Mouse (Mus musculus) hindbrain, embryonic 11.5 days (tissue): ENCODE data around the gene Xrcc5. TPM values are rescaled to one million over a fixed set of nuclear protein-coding genes. Genes with fewer than 3 reads are reported as not detected.
A peak's percentile ranks its signal among the peaks of the same experiment; 100 is the strongest.

Experiments used
- ATAC-seq: fragments of 200-750 bp; cut with Nextera tagmentation; 2 replicates; pipeline ENCODE4 v1.8.0; 2017; ENCODE audit warnings: mild to moderate bottlenecking, moderate TSS enrichment, moderate library complexity; ENCODE audit not compliant: low FRiP score
- DNase-seq: peaks from one replicate; pipeline ENCODE4 v3.0.0-alpha.2; 2015; ENCODE audit warnings: low spot score
- H3K27ac ChIP-seq: fragments of 300-500 bp; sonication (generic); 2 replicates; pipeline ENCODE4 v1.5.1; 2014; ENCODE audit warnings: mild to moderate bottlenecking, low read depth, low read length
- H3K27me3 ChIP-seq: fragments of 300-500 bp; sonication (generic); 2 replicates; pipeline ENCODE4 v1.6.1; 2014; ENCODE audit warnings: mild to moderate bottlenecking, low read length, moderate library complexity, mixed read lengths; ENCODE audit not compliant: control insufficient read depth, insufficient read depth
- H3K36me3 ChIP-seq: fragments of 300-500 bp; sonication (generic); 2 replicates; pipeline ENCODE4 v1.6.1; 2014; ENCODE audit warnings: mild to moderate bottlenecking, low read length, moderate library complexity, mixed read lengths; ENCODE audit not compliant: control insufficient read depth, insufficient read depth
- H3K4me1 ChIP-seq: fragments of 300-500 bp; sonication (generic); replicated peaks from 2 replicates; pipeline ENCODE4 v1.6.1; 2014; ENCODE audit warnings: low read length, mixed read lengths; ENCODE audit not compliant: control insufficient read depth, insufficient read depth
- H3K4me2 ChIP-seq: fragments of 300-500 bp; sonication (generic); replicated peaks from 2 replicates; pipeline ENCODE4 v1.6.1; 2014; ENCODE audit warnings: mild to moderate bottlenecking, low read depth, low read length
- H3K4me3 ChIP-seq: fragments of 300-500 bp; sonication (generic); 2 replicates; pipeline ENCODE4 v1.5.1; 2014; ENCODE audit warnings: low read depth, low read length
- H3K9ac ChIP-seq: fragments of 300-500 bp; sonication (generic); 2 replicates; pipeline ENCODE4 v1.6.1; 2014; ENCODE audit warnings: low read depth, low read length
- H3K9me3 ChIP-seq: fragments of 300-500 bp; sonication (generic); 2 replicates; pipeline ENCODE4 v1.6.1; 2016; ENCODE audit warnings: low read length; ENCODE audit not compliant: control insufficient read depth
- WGBS: fragments of 180-500 bp; shearing (Covaris S2); extraction: QIAGEN DNeasy Blood & Tissue Kit; methylation state at CpG from one replicate; pipeline ENCODE4 v1.1.7; 2014; 5-methylcytosine and 5-hydroxymethylcytosine counted together
- polyA plus RNA-seq: library from polyadenylated mRNA; unstranded; fragments of >200 nt; fragmentation: Nextera tagmentation; extraction: Ambion mirVana; gene quantifications from 2 replicates; pipeline ENCODE4 v1.2.1, GENCODE M21; 2014

The Xrcc5 gene
- polyA plus RNA-seq, 1 experiment from 2014 or later = 53.2 TPM

GRCm38 (mm10) chr1:72288527-72289150 is 18.6 kb upstream of the Xrcc5 start:
- H3K4me3 ChIP-seq = no peak overlapping the region
- WGBS = 83% methylated on average over 4 of the region's 4 CpGs
- ATAC-seq (no peak), DNase-seq (no peak)
- H3K9me3 ChIP-seq = no peaks in the 10 kb centered on the region
- H3K9ac ChIP-seq = no peak overlapping the region
- no peak overlapping the region for H3K27ac ChIP-seq
- no peaks in the 10 kb centered on the region; the same call in 1 of the 2 replicates for H3K4me1 ChIP-seq
- no peaks in the 10 kb centered on the region for H3K27me3 ChIP-seq
- no peak overlapping the region for H3K4me2 ChIP-seq
- no peaks in the 10 kb centered on the region for H3K36me3 ChIP-seq

GRCm38 (mm10) chr1:72290896-72291295 is 16.3 kb upstream of the Xrcc5 start:
- Histone ChIP-seq H3K4me3 (no peak overlapping the region), H3K36me3 (no peaks in the 10 kb centered on the region), H3K4me1 (no peaks in the 10 kb centered on the region), H3K27ac (no peak overlapping the region), H3K9me3 (no peaks in the 10 kb centered on the region), H3K4me2 (no peak overlapping the region), H3K9ac (no peak overlapping the region), H3K27me3 (no peaks in the 10 kb centered on the region)
- WGBS = 94% methylated on average over 4 of the region's 4 CpGs
- DNase-seq (no peak), ATAC-seq (no peak)

GRCm38 (mm10) chr1:72291421-72291820 is 15.8 kb upstream of the Xrcc5 start:
- H3K27ac ChIP-seq = no peak overlapping the region
- no peaks in the 10 kb centered on the region for H3K9me3 ChIP-seq
- no peak overlapping the region for H3K4me3 ChIP-seq
- H3K4me2 ChIP-seq = no peak overlapping the region
- no peaks in the 10 kb centered on the region for H3K27me3 ChIP-seq
- no peak for DNase-seq
- no peaks in the 10 kb centered on the region for H3K4me1 ChIP-seq
- no peak for ATAC-seq
- no peaks in the 10 kb centered on the region for H3K36me3 ChIP-seq
- H3K9ac ChIP-seq = no peak overlapping the region
- WGBS = 93% methylated on average over 4 of the region's 4 CpGs

GRCm38 (mm10) chr1:72291925-72292324 is 15.3 kb upstream of the Xrcc5 start:
- H3K4me3 ChIP-seq = no peak overlapping the region
- no peak overlapping the region for H3K27ac ChIP-seq
- DNase-seq = no peak
- H3K9ac ChIP-seq = no peak overlapping the region
- H3K27me3 ChIP-seq = no peaks in the 10 kb centered on the region
- H3K4me1 ChIP-seq = no peaks in the 10 kb centered on the region
- 83% methylated on average over 2 of the region's 2 CpGs for WGBS
- no peak for ATAC-seq
- no peak overlapping the region for H3K4me2 ChIP-seq
- no peaks in the 10 kb centered on the region for H3K36me3 ChIP-seq
- H3K9me3 ChIP-seq = no peaks in the 10 kb centered on the region

- H3K9me3 ChIP-seq = no peaks in the 10 kb centered on the region
- no peak overlapping the region for H3K9ac ChIP-seq
- no peak overlapping the region for H3K4me2 ChIP-seq
- ATAC-seq (no peak), DNase-seq (no peak)
- H3K27ac ChIP-seq = no peak overlapping the region
- no peak overlapping the region for H3K4me3 ChIP-seq
- 73% methylated on average over 4 of the region's 4 CpGs for WGBS
- no peaks in the 10 kb centered on the region for H3K36me3 ChIP-seq
- H3K4me1 ChIP-seq = no peaks in the 10 kb centered on the region
- H3K27me3 ChIP-seq = no peaks in the 10 kb centered on the region
Observed at GRCm38 (mm10) chr1:72293869-72294663, 13.2 kb upstream of the Xrcc5 start.

- H3K27me3 ChIP-seq = no peaks in the 10 kb centered on the region
- H3K9me3 ChIP-seq = no peaks in the 10 kb centered on the region
- no peak overlapping the region for H3K4me2 ChIP-seq
- no peaks in the 10 kb centered on the region for H3K36me3 ChIP-seq
- WGBS = 85% methylated on average over 8 of the region's 8 CpGs
- no peak overlapping the region for H3K27ac ChIP-seq
- H3K9ac ChIP-seq = no peak overlapping the region
- no peak overlapping the region for H3K4me3 ChIP-seq
- no peaks in the 10 kb centered on the region for H3K4me1 ChIP-seq
- DNase-seq = no peak
- ATAC-seq = no peak
Observed at GRCm38 (mm10) chr1:72295746-72296145, 11.5 kb upstream of the Xrcc5 start.

DNA sequence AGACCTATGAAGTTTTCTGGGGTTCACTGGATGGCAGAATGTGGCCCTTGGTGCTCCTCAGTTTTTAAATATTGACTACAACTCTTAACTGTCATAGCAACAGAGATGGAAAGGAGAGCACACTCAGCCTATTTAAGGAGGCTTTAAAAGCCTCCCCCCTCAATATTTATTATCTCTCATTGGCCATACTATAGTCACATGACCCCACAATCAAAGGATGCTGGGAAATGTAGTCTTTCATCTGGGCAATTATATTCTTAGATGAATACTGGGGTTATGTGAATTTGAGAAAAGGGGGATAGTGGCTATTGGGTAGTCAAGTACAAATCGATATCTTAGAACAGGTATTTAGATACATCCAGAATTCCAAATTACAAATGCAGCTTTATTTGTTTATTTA is 5.4 kb upstream of the Xrcc5 start:
- Histone ChIP-seq H3K27me3 (no peaks in the 10 kb centered on the region), H3K9me3 (no peaks in the 10 kb centered on the region), H3K4me3 (no peak overlapping the region), H3K4me1 (no peaks in the 10 kb centered on the region; the same call in 1 of the 2 replicates), H3K27ac (no peak overlapping the region), H3K9ac (no peak overlapping the region), H3K4me2 (no peak overlapping the region), H3K36me3 (no peaks in the 10 kb centered on the region)
- DNase-seq = no peak
- WGBS = 89% methylated on average over 1 of the region's 1 CpGs
- no peak for ATAC-seq

DNA sequence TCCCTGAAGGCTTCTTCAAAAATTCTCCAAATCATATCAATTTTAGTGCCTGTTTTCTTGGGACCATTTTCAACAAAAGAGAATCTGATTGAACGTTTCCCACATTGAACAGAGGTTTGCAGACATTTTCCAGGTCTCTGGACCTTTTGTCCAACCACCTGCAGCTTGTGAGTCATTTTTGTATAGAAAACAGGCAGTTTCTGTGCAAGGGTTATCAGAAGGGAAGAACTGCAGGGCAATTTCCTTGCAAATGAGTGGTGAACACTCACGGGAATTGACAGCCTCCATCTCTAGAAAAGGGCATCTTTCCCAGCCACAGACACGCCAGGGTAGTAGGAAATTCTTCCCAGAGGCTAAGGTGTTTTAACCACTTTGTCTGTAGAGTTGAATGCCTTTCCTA is 980 bp upstream of the Xrcc5 start:
- ATAC-seq (no peak), DNase-seq (peak; percentile 34)
- no peaks in the 10 kb centered on the region for H3K36me3 ChIP-seq
- no peaks in the 10 kb centered on the region for H3K9me3 ChIP-seq
- no peak overlapping the region for H3K9ac ChIP-seq
- no peak overlapping the region for H3K27ac ChIP-seq
- H3K4me3 ChIP-seq = no peak overlapping the region
- no peaks in the 10 kb centered on the region; the same call in 1 of the 2 replicates for H3K4me1 ChIP-seq
- no peak overlapping the region for H3K4me2 ChIP-seq
- 59% methylated on average over 3 of the region's 3 CpGs for WGBS
- H3K27me3 ChIP-seq = no peaks in the 10 kb centered on the region

- peak overlapping the region; percentile 34 for H3K9ac ChIP-seq
- ATAC-seq (peak; percentile 88), DNase-seq (no peak)
- H3K4me3 ChIP-seq = peak overlapping the region; percentile 53
- no peaks in the 10 kb centered on the region for H3K9me3 ChIP-seq
- peak overlapping the region; percentile 43 for H3K4me2 ChIP-seq
- H3K36me3 ChIP-seq = no peaks in the 10 kb centered on the region
- H3K4me1 ChIP-seq = no peaks in the 10 kb centered on the region; the same call in 1 of the 2 replicates
- H3K27me3 ChIP-seq = no peaks in the 10 kb centered on the region
- H3K27ac ChIP-seq = peak overlapping the region; percentile 82
- WGBS = 5% methylated on average over 11 of the region's 11 CpGs
Observed at GRCm38 (mm10) chr1:72306679-72307181, 491 bp upstream of the Xrcc5 start.
